Mouse (Mus musculus): ENCODE data around the gene Entpd7. TPM values are rescaled to one million over a fixed set of nuclear protein-coding genes. Genes with fewer than 3 reads are reported as not detected.

Entpd7 gene
- total and polyA plus RNA-seq, 2 experiments: 1.5 to 2.0 TPM

DNA sequence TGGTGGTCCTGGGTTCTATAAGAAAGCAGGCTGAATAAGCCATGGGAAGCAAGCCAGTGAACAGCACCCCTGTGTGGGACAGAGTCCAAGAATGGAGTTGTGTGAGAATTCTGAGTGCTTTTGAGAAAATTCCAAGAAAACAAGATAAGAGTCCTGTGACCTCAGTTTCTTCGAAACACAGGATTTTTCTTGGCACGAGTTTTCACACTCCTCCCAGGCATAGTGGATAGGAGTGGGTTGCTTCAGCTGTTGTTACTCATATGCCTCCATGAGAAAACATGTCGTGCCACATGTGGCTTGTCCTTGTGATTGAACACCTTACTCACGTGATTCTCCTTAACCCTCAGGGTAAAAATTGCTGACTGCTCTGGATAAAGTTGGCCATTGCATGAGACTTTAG, 58.4 kb downstream of the Entpd7 start:
- DNase-seq (ENCODE audit: extremely low read depth, low read depth, low spot score): no peak
- Histone ChIP-seq H3K79me2 (ENCODE audit: control insufficient read depth, insufficient read depth, low read length) (no peaks in the 10 kb centered on the region; the same call in 1 of the 2 replicates), H3K27me3 (ENCODE audit: control insufficient read depth, insufficient read depth, low read length) (no peaks in the 10 kb centered on the region), H3K27ac (replicated peaks; ENCODE audit: insufficient read depth, low read depth, low read length) (no peak overlapping the region), H3K4me3 (ENCODE audit: insufficient read depth, low read depth, low read length) (no peak overlapping the region), H3K36me3 (ENCODE audit: control insufficient read depth, insufficient read depth, low read length) (peaks cover 50% of the 10 kb centered on the region; the same call in 1 of the 2 replicates), H3K9ac (ENCODE audit: low read depth, low read length) (no peak overlapping the region), H3K4me1 (ENCODE audit: control insufficient read depth, insufficient read depth, low read length) (no peaks in the 10 kb centered on the region)
- 69% methylated on average over 4 of the region's 4 CpGs for WGBS
- no peak for TF ChIP-seq POLR2A (IDR thresholded peaks at IDR 0.05; ENCODE audit: extremely low read depth, insufficient read depth, low read length)
- no peak for TF ChIP-seq CTCF (IDR thresholded peaks at IDR 0.05; ENCODE audit: low read depth, low read length)

- peaks cover 40% of the 10 kb centered on the region; the same call in 1 of the 2 replicates for H3K36me3 ChIP-seq (ENCODE audit: control insufficient read depth, insufficient read depth, low read length)
- no peaks in the 10 kb centered on the region; the same call in 1 of the 2 replicates for H3K79me2 ChIP-seq (ENCODE audit: control insufficient read depth, insufficient read depth, low read length)
- no peak for DNase-seq (ENCODE audit: extremely low read depth, low read depth, low spot score)
- no peaks in the 10 kb centered on the region for H3K4me1 ChIP-seq (ENCODE audit: control insufficient read depth, insufficient read depth, low read length)
- 84% methylated on average over 2 of the region's 2 CpGs for WGBS
- no peak overlapping the region for H3K9ac ChIP-seq (ENCODE audit: low read depth, low read length)
- no peak overlapping the region for H3K4me3 ChIP-seq (ENCODE audit: insufficient read depth, low read depth, low read length)
- TF ChIP-seq POLR2A (IDR thresholded peaks at IDR 0.05; ENCODE audit: extremely low read depth, insufficient read depth, low read length) (no peak), CTCF (IDR thresholded peaks at IDR 0.05; ENCODE audit: low read depth, low read length) (no peak)
- H3K27me3 ChIP-seq (ENCODE audit: control insufficient read depth, insufficient read depth, low read length): no peaks in the 10 kb centered on the region
- H3K27ac ChIP-seq (replicated peaks; ENCODE audit: insufficient read depth, low read depth, low read length): no peak overlapping the region
These were observed 60.5 kb downstream of the Entpd7 start for GRCm38 (mm10) chr19:43750008-43750407.

DNA sequence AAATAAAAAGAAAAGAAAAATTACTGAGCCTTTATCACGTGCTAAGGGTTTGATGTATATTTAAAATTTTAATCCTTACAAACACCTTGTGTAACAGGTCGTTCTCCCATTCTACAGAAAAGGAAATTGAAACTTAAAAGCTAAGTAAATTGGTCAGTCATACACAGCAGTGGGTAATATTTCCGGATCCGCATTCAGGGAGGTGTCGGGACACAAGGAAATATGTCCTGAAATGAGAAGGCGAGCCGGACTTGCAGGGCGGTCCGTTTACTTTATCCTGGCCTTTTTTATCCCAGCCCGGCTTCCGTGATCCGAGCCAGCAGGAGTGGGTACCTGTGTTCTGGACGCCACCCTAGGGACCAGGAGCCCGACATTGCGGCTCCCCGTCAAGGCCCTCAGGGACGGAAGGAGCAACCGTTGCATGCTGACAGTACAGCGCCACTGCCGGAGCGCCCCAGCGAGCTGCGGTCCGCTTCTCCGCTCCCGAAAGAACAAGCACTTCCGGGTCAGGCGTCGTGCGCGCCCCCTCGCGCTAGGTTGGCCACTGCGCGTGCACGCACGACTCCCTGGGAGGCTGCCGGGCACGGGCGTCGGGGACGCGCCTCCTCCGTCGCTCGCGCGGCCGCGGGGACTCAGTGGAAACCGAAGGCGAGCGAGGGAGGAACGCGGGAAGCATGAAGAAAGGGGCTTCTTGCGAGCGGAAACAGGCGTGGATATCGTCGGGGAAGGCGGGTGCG, 63.2 kb downstream of the Entpd7 start, which contains the start of the genes Cutc and Cox15:
Gene Cutc, plus strand, starts transcription at position 508 of the 737 bp plus-strand sequence.
Gene Cox15, minus strand, starts transcription at position 512 of the 737 bp plus-strand sequence.
- WGBS: under 1% methylated on average over 62 of the region's 62 CpGs
- peaks cover 23% of the 10 kb centered on the region; the same call in 1 of the 2 replicates for H3K36me3 ChIP-seq (ENCODE audit: control insufficient read depth, insufficient read depth, low read length)
- TF ChIP-seq CTCF (IDR thresholded peaks at IDR 0.05; ENCODE audit: low read depth, low read length) (peak; percentile 18; the same call in 1 of the 2 replicates), POLR2A (IDR thresholded peaks at IDR 0.05; ENCODE audit: extremely low read depth, insufficient read depth, low read length) (peak; percentile 65)
- H3K79me2 ChIP-seq (ENCODE audit: control insufficient read depth, insufficient read depth, low read length): no peaks in the 10 kb centered on the region; the same call in 1 of the 2 replicates
- H3K27ac ChIP-seq (replicated peaks; ENCODE audit: insufficient read depth, low read depth, low read length): peak within 1 kb of the TSS; percentile 97
- H3K9ac ChIP-seq (ENCODE audit: low read depth, low read length): peak within 1 kb of the TSS; percentile 93
- peak; percentile 86 for DNase-seq (ENCODE audit: extremely low read depth, low read depth, low spot score)
- H3K27me3 ChIP-seq (ENCODE audit: control insufficient read depth, insufficient read depth, low read length): no peaks in the 10 kb centered on the region
- no peaks in the 10 kb centered on the region for H3K4me1 ChIP-seq (ENCODE audit: control insufficient read depth, insufficient read depth, low read length)
- H3K4me3 ChIP-seq (ENCODE audit: insufficient read depth, low read depth, low read length): peak within 1 kb of the TSS; percentile 93

- DNase-seq (ENCODE audit: extremely low read depth, low read depth, low spot score): peak; percentile 89
- Histone ChIP-seq H3K27ac (replicated peaks; ENCODE audit: insufficient read depth, low read depth, low read length) (peak overlapping the region; percentile 42), H3K4me3 (ENCODE audit: insufficient read depth, low read depth, low read length) (peak overlapping the region; percentile 93), H3K79me2 (ENCODE audit: control insufficient read depth, insufficient read depth, low read length) (no peaks in the 10 kb centered on the region; the same call in 1 of the 2 replicates), H3K27me3 (ENCODE audit: control insufficient read depth, insufficient read depth, low read length) (no peaks in the 10 kb centered on the region), H3K4me1 (ENCODE audit: control insufficient read depth, insufficient read depth, low read length) (no peaks in the 10 kb centered on the region), H3K36me3 (ENCODE audit: control insufficient read depth, insufficient read depth, low read length) (peaks cover 17% of the 10 kb centered on the region; the same call in 1 of the 2 replicates), H3K9ac (ENCODE audit: low read depth, low read length) (peak overlapping the region; percentile 84)
- 1% methylated on average over 22 of the region's 24 CpGs for WGBS
- TF ChIP-seq CTCF (IDR thresholded peaks at IDR 0.05; ENCODE audit: low read depth, low read length) (peak; percentile 93), POLR2A (IDR thresholded peaks at IDR 0.05; ENCODE audit: extremely low read depth, insufficient read depth, low read length) (no peak)
These were observed 63.9 kb downstream of the Entpd7 start for GRCm38 (mm10) chr19:43753226-43753835.

- Histone ChIP-seq H3K4me1 (ENCODE audit: control insufficient read depth, insufficient read depth, low read length) (no peaks in the 10 kb centered on the region), H3K79me2 (ENCODE audit: control insufficient read depth, insufficient read depth, low read length) (no peaks in the 10 kb centered on the region; the same call in 1 of the 2 replicates), H3K9ac (ENCODE audit: low read depth, low read length) (no peak overlapping the region), H3K27me3 (ENCODE audit: control insufficient read depth, insufficient read depth, low read length) (no peaks in the 10 kb centered on the region), H3K27ac (replicated peaks; ENCODE audit: insufficient read depth, low read depth, low read length) (no peak overlapping the region), H3K36me3 (ENCODE audit: control insufficient read depth, insufficient read depth, low read length) (peaks cover 8% of the 10 kb centered on the region; the same call in 1 of the 2 replicates), H3K4me3 (ENCODE audit: insufficient read depth, low read depth, low read length) (no peak overlapping the region)
- TF ChIP-seq CTCF (IDR thresholded peaks at IDR 0.05; ENCODE audit: low read depth, low read length): no peak
- TF ChIP-seq POLR2A (IDR thresholded peaks at IDR 0.05; ENCODE audit: extremely low read depth, insufficient read depth, low read length): no peak
- DNase-seq (ENCODE audit: extremely low read depth, low read depth, low spot score): no peak
- 65% methylated on average over 2 of the region's 2 CpGs for WGBS
These were observed 64.8 kb downstream of the Entpd7 start for GRCm38 (mm10) chr19:43754237-43754636.
